Mouse (Mus musculus) limb, embryonic 11.5 days (tissue): ENCODE data around the gene Nfic. TPM values are rescaled to one million over a fixed set of nuclear protein-coding genes. Genes with fewer than 3 reads are reported as not detected.

Experiments
- ATAC-seq: fragments of 200-750 bp; cut with Nextera tagmentation; 2 replicates; pipeline ENCODE4 v1.8.0; 2017; ENCODE audit warnings: low read depth; ENCODE audit not compliant: insufficient number of reproducible peaks, low FRiP score, low TSS enrichment
- DNase-seq: peaks from one replicate; pipeline ENCODE4 v3.0.0-alpha.2; 2015; ENCODE audit warnings: low spot score
- H3K27ac ChIP-seq: fragments of 300-500 bp; sonication (generic); replicated peaks from 2 replicates; pipeline ENCODE4 v1.5.1; 2014; ENCODE audit warnings: low read depth, mild to moderate bottlenecking, low read length
- H3K27me3 ChIP-seq: fragments of 300-500 bp; sonication (generic); 2 replicates; pipeline ENCODE4 v1.6.1; 2014; ENCODE audit warnings: mild to moderate bottlenecking, low read length, mixed read lengths; ENCODE audit not compliant: control insufficient read depth, insufficient read depth
- H3K36me3 ChIP-seq: fragments of 300-500 bp; sonication (generic); 2 replicates; pipeline ENCODE4 v1.6.1; 2014; ENCODE audit warnings: mild to moderate bottlenecking, low read length, moderate library complexity, mixed read lengths; ENCODE audit not compliant: control insufficient read depth, insufficient read depth
- H3K4me1 ChIP-seq: fragments of 300-500 bp; sonication (generic); 2 replicates; pipeline ENCODE4 v1.6.1; 2014; ENCODE audit warnings: low read length, mixed read lengths; ENCODE audit not compliant: control insufficient read depth, insufficient read depth
- H3K4me2 ChIP-seq: fragments of 300-500 bp; sonication (generic); 2 replicates; pipeline ENCODE4 v1.6.1; 2014; ENCODE audit warnings: low read depth, mild to moderate bottlenecking, moderate library complexity; ENCODE audit not compliant: severe bottlenecking
- H3K4me3 ChIP-seq: fragments of 300-500 bp; sonication (generic); 2 replicates; pipeline ENCODE4 v1.5.1; 2014; ENCODE audit warnings: low read depth, low read length
- H3K9ac ChIP-seq: fragments of 300-500 bp; sonication (generic); 2 replicates; pipeline ENCODE4 v1.6.1; 2014; ENCODE audit warnings: mild to moderate bottlenecking, low read length
- H3K9me3 ChIP-seq: fragments of 300-500 bp; sonication (generic); 2 replicates; pipeline ENCODE4 v1.6.1; 2016; ENCODE audit warnings: low read length; ENCODE audit not compliant: control insufficient read depth
- WGBS: fragments of 180-500 bp; shearing (Covaris S2); extraction: QIAGEN DNeasy Blood & Tissue Kit; methylation state at CpG from one replicate; pipeline ENCODE4 v1.1.7; 2014; 5-methylcytosine and 5-hydroxymethylcytosine counted together
- polyA plus RNA-seq: library from polyadenylated mRNA; unstranded; fragments of >200 nt; fragmentation: Nextera tagmentation; extraction: Ambion mirVana; gene quantifications from 2 replicates; pipeline ENCODE4 v1.2.1, GENCODE M21; 2014

Nfic gene
- 16.7 and 18.7 TPM in 2 replicates for polyA plus RNA-seq

GRCm38 (mm10) chr10:81455181-81455895, at the start of gene Nfic:
Gene Nfic, minus strand, starts transcription at chr10:81455635.
- ATAC-seq (no peak), DNase-seq (no peak)
- no peaks in the 10 kb centered on the region for H3K9me3 ChIP-seq
- no peaks in the 10 kb centered on the region for H3K36me3 ChIP-seq
- H3K4me1 ChIP-seq: peaks cover 2% of the 10 kb centered on the region; the same call in 1 of the 2 replicates
- WGBS: 66% methylated on average over 28 of the region's 28 CpGs
- no peak within 1 kb of the TSS for H3K27ac ChIP-seq
- peaks cover 84% of the 10 kb centered on the region for H3K27me3 ChIP-seq
- no peak within 1 kb of the TSS for H3K4me2 ChIP-seq
- H3K4me3 ChIP-seq: no peak within 1 kb of the TSS
- peak within 1 kb of the TSS; percentile 17 for H3K9ac ChIP-seq

GRCm38 (mm10) chr10:81502658-81503057, 47.2 kb upstream of the Nfic start:
- Histone ChIP-seq H3K36me3 (no peaks in the 10 kb centered on the region), H3K4me2 (peak overlapping the region; percentile 44), H3K27me3 (no peaks in the 10 kb centered on the region), H3K9me3 (no peaks in the 10 kb centered on the region), H3K4me3 (peak overlapping the region; percentile 20), H3K4me1 (no peaks in the 10 kb centered on the region), H3K9ac (peak overlapping the region; percentile 27; the same call in 1 of the 2 replicates), H3K27ac (no peak overlapping the region)
- WGBS: 8% methylated on average over 36 of the region's 36 CpGs
- DNase-seq (peak; percentile 93), ATAC-seq (no peak)

- WGBS: 87% methylated on average over 5 of the region's 5 CpGs
- ATAC-seq (no peak), DNase-seq (no peak)
- no peak overlapping the region; the same call in 1 of the 2 replicates for H3K4me2 ChIP-seq
- H3K27ac ChIP-seq: no peak overlapping the region
- no peak overlapping the region for H3K9ac ChIP-seq
- H3K36me3 ChIP-seq: no peaks in the 10 kb centered on the region
- H3K4me3 ChIP-seq: no peak overlapping the region
- no peaks in the 10 kb centered on the region for H3K27me3 ChIP-seq
- no peaks in the 10 kb centered on the region for H3K4me1 ChIP-seq
- H3K9me3 ChIP-seq: no peaks in the 10 kb centered on the region
These were observed 46.4 kb upstream of the Nfic start for GRCm38 (mm10) chr10:81501863-81502262.

- no peak for ATAC-seq
- no peak within 1 kb of the TSS for H3K27ac ChIP-seq
- H3K36me3 ChIP-seq: no peaks in the 10 kb centered on the region
- 88% methylated on average over 2 of the region's 3 CpGs for WGBS
- H3K9me3 ChIP-seq: no peaks in the 10 kb centered on the region
- no peak within 1 kb of the TSS for H3K4me2 ChIP-seq
- no peaks in the 10 kb centered on the region for H3K27me3 ChIP-seq
- H3K4me3 ChIP-seq: no peak within 1 kb of the TSS
- no peak within 1 kb of the TSS for H3K9ac ChIP-seq
- no peak for DNase-seq
- H3K4me1 ChIP-seq: peaks cover 7% of the 10 kb centered on the region
These were observed 44.6 kb upstream of the Nfic start, which contains the start of gene S1pr4 for GRCm38 (mm10) chr10:81500032-81500431. Gene S1pr4, minus strand, starts transcription at chr10:81500132.

GRCm38 (mm10) chr10:81499250-81499901, 43.9 kb upstream of the Nfic start:
- no peak overlapping the region for H3K4me3 ChIP-seq
- ATAC-seq (no peak), DNase-seq (no peak)
- H3K27ac ChIP-seq: no peak overlapping the region
- no peaks in the 10 kb centered on the region for H3K9me3 ChIP-seq
- H3K9ac ChIP-seq: no peak overlapping the region
- H3K4me1 ChIP-seq: peaks cover 10% of the 10 kb centered on the region
- H3K27me3 ChIP-seq: no peaks in the 10 kb centered on the region
- no peak overlapping the region for H3K4me2 ChIP-seq
- no peaks in the 10 kb centered on the region for H3K36me3 ChIP-seq
- 71% methylated on average over 23 of the region's 23 CpGs for WGBS

GRCm38 (mm10) chr10:81498316-81499249, 43.1 kb upstream of the Nfic start:
- Histone ChIP-seq H3K4me3 (no peak overlapping the region), H3K4me1 (peaks cover 10% of the 10 kb centered on the region), H3K27ac (no peak overlapping the region), H3K36me3 (no peaks in the 10 kb centered on the region), H3K27me3 (no peaks in the 10 kb centered on the region), H3K9ac (no peak overlapping the region), H3K4me2 (no peak overlapping the region), H3K9me3 (no peaks in the 10 kb centered on the region)
- DNase-seq (no peak), ATAC-seq (no peak)
- WGBS: 88% methylated on average over 38 of the region's 38 CpGs

GRCm38 (mm10) chr10:81497401-81498270, 42.2 kb upstream of the Nfic start:
- WGBS: 84% methylated on average over 17 of the region's 17 CpGs
- H3K9ac ChIP-seq: no peak overlapping the region
- H3K4me1 ChIP-seq: peaks cover 10% of the 10 kb centered on the region

More at GRCm38 (mm10) chr10:81497401-81498270, 42.2 kb upstream of the Nfic start:
- Histone ChIP-seq H3K4me3 (no peak overlapping the region), H3K9me3 (no peaks in the 10 kb centered on the region), H3K36me3 (0 out of 2 replicates have a peak, but pooled peaks cover 3% of the 10 kb centered on the region), H3K27me3 (no peaks in the 10 kb centered on the region), H3K4me2 (no peak overlapping the region), H3K27ac (no peak overlapping the region)
- DNase-seq: no peak
- no peak for ATAC-seq
